Mouse (Mus musculus) MEL (cell line): ENCODE data around the gene Foxp3. TPM values are rescaled to one million over a fixed set of nuclear protein-coding genes. Genes with fewer than 3 reads are reported as not detected.

Source experiments
- DNase-seq: peaks from one replicate; pipeline ENCODE4 v3.0.0; 2011; ENCODE audit warnings: low read depth, low spot score
- H3K27ac ChIP-seq: 2 replicates; pipeline ENCODE4 v1.5.1; 2012; ENCODE audit warnings: low read depth, mild to moderate bottlenecking, control low read depth, low read length, moderate library complexity; ENCODE audit not compliant: control insufficient read depth
- H3K27me3 ChIP-seq, 2 experiments: fragments of 150-350 bp in 1 of 2; sonication (generic) in 1 of 2; 2 replicates each; pipeline ENCODE4 v1.6.1; 2012; ENCODE audit warnings: low read length in 2 of 2, mild to moderate bottlenecking in 2 of 2, improper control_type of control experiment in 1 of 2, moderate library complexity in 1 of 2; ENCODE audit not compliant: insufficient read depth in 2 of 2, control insufficient read depth in 1 of 2
- H3K36me3 ChIP-seq, 2 experiments: 2 replicates each; pipeline ENCODE4 v1.6.1; 2012 to 2014; ENCODE audit warnings: low read length in 2 of 2, improper control_type of control experiment in 1 of 2, inconsistent platforms in 1 of 2, mild to moderate bottlenecking in 1 of 2; ENCODE audit not compliant: insufficient read depth in 2 of 2, control insufficient read depth in 1 of 2
- H3K4me1 ChIP-seq, 2 experiments: fragments of 150-350 bp in 1 of 2; sonication (generic) in 1 of 2; 2 replicates each; pipeline ENCODE4 v1.6.1; 2012; ENCODE audit warnings: low read length in 2 of 2, improper control_type of control experiment in 1 of 2, mild to moderate bottlenecking in 1 of 2; ENCODE audit not compliant: insufficient read depth in 2 of 2, control insufficient read depth in 1 of 2
- H3K4me3 ChIP-seq, 2 experiments: fragments of 150-350 bp in 1 of 2; sonication (generic) in 1 of 2; 2 replicates each; pipeline ENCODE4 v1.5.1; 2012; ENCODE audit warnings: low read depth in 2 of 2, low read length in 2 of 2, mild to moderate bottlenecking in 2 of 2, moderate library complexity in 2 of 2, control low read depth in 1 of 2, improper control_type of control experiment in 1 of 2; ENCODE audit not compliant: control insufficient read depth in 1 of 2, insufficient read depth in 1 of 2
- H3K79me2 ChIP-seq: 2 replicates; pipeline ENCODE4 v1.6.1; 2012; ENCODE audit warnings: mild to moderate bottlenecking, low read length, moderate library complexity; ENCODE audit not compliant: control insufficient read depth, poor library complexity, insufficient read depth
- H3K9ac ChIP-seq: 2 replicates; pipeline ENCODE4 v1.6.1; 2012; ENCODE audit warnings: low read depth, mild to moderate bottlenecking, control low read depth, low read length, moderate library complexity; ENCODE audit not compliant: control insufficient read depth, poor library complexity, severe bottlenecking
- H3K9me3 ChIP-seq: fragments of 150-350 bp; sonication (generic); replicated peaks from 2 replicates; pipeline ENCODE4 v1.6.1; 2012; ENCODE audit warnings: mild to moderate bottlenecking, low read length, improper control_type of control experiment, moderate library complexity; ENCODE audit not compliant: insufficient read depth
- BHLHE40 ChIP-seq: IDR thresholded peaks from 2 replicates; pipeline ENCODE4 v1.6.1; 2012; ENCODE audit warnings: low read depth, mild to moderate bottlenecking, inconsistent platforms, low read length, improper control_type of control experiment, borderline replicate concordance
- CHD1 ChIP-seq: IDR thresholded peaks from 2 replicates; pipeline ENCODE4 v1.6.1; 2012; ENCODE audit warnings: low read depth, mild to moderate bottlenecking, inconsistent platforms, low read length, improper control_type of control experiment
- CTCF ChIP-seq, 3 experiments: IDR thresholded peaks in 2 of 3; conservative IDR thresholded peaks in 1 of 3; 2 replicates each; pipeline ENCODE4 v1.5.1; 2011 to 2012; ENCODE audit warnings: low read length in 3 of 3, low read depth in 2 of 3, mild to moderate bottlenecking in 2 of 3, improper control_type of control experiment in 1 of 3, inconsistent platforms in 1 of 3, mixed read lengths in 1 of 3, moderate library complexity in 1 of 3; ENCODE audit not compliant: control insufficient read depth in 1 of 3, insufficient read depth in 1 of 3, poor library complexity in 1 of 3, severe bottlenecking in 1 of 3
- E2F4 ChIP-seq: IDR thresholded peaks from 2 replicates; pipeline ENCODE4 v1.6.1; 2011; ENCODE audit warnings: low read depth, low read length, improper control_type of control experiment, borderline replicate concordance
- ELF1 ChIP-seq: IDR thresholded peaks from 2 replicates; pipeline ENCODE4 v1.6.1; 2014; ENCODE audit warnings: low read depth, mild to moderate bottlenecking, inconsistent platforms, low read length, improper control_type of control experiment, moderate library complexity
- GATA1 ChIP-seq: IDR thresholded peaks from 2 replicates; pipeline ENCODE4 v1.6.1; 2011; ENCODE audit warnings: low read depth, low read length, improper control_type of control experiment
- JUND ChIP-seq: IDR thresholded peaks from 2 replicates; pipeline ENCODE4 v1.6.1; 2011; ENCODE audit warnings: low read depth, mild to moderate bottlenecking, improper control_type of control experiment, low read length
- KAT2A ChIP-seq: conservative IDR thresholded peaks from 2 replicates; pipeline ENCODE4 v1.6.1; 2012; ENCODE audit warnings: low read depth, low read length, improper control_type of control experiment, inconsistent platforms
- MAFK ChIP-seq: IDR thresholded peaks from 2 replicates; pipeline ENCODE4 v1.6.1; 2011; ENCODE audit warnings: low read depth, mild to moderate bottlenecking, low read length, improper control_type of control experiment, borderline replicate concordance
- MAX ChIP-seq: IDR thresholded peaks from 2 replicates; pipeline ENCODE4 v1.6.1; 2011; ENCODE audit warnings: low read length, improper control_type of control experiment
- MAZ ChIP-seq: IDR thresholded peaks from 2 replicates; pipeline ENCODE4 v1.6.1; 2012; ENCODE audit warnings: low read depth, mild to moderate bottlenecking, inconsistent platforms, low read length, improper control_type of control experiment
- MXI1 ChIP-seq: IDR thresholded peaks from 2 replicates; pipeline ENCODE4 v1.6.1; 2011; ENCODE audit warnings: mild to moderate bottlenecking, low read depth, low read length, improper control_type of control experiment
- MYC ChIP-seq: IDR thresholded peaks from 2 replicates; pipeline ENCODE4 v1.6.1; 2011; ENCODE audit warnings: low read depth, mild to moderate bottlenecking, low read length, improper control_type of control experiment, moderate library complexity
- NELFE ChIP-seq: IDR thresholded peaks from 2 replicates; pipeline ENCODE4 v1.6.1; 2011; ENCODE audit warnings: low read depth, low read length, improper control_type of control experiment
- POLR2A ChIP-seq, 2 experiments: IDR thresholded peaks; 2 replicates each; pipeline ENCODE4 v1.6.1; 2011 to 2012; ENCODE audit warnings: low read length in 2 of 2, mild to moderate bottlenecking in 2 of 2, control low read depth in 1 of 2, improper control_type of control experiment in 1 of 2, low read depth in 1 of 2, moderate library complexity in 1 of 2; ENCODE audit not compliant: control insufficient read depth in 1 of 2, insufficient read depth in 1 of 2, poor library complexity in 1 of 2
- RAD21 ChIP-seq: IDR thresholded peaks from 2 replicates; pipeline ENCODE4 v1.6.1; 2011; ENCODE audit warnings: mild to moderate bottlenecking, low read depth, low read length, improper control_type of control experiment
- RCOR1 ChIP-seq: IDR thresholded peaks from 2 replicates; pipeline ENCODE4 v1.6.1; 2012; ENCODE audit warnings: low read depth, mild to moderate bottlenecking, inconsistent platforms, low read length, improper control_type of control experiment
- SIN3A ChIP-seq: IDR thresholded peaks from 2 replicates; pipeline ENCODE4 v1.6.1; 2012; ENCODE audit warnings: low read length, improper control_type of control experiment, inconsistent platforms
- TCF12 ChIP-seq: IDR thresholded peaks from 2 replicates; pipeline ENCODE4 v1.6.1; 2014; ENCODE audit warnings: low read depth, mild to moderate bottlenecking, inconsistent platforms, low read length, improper control_type of control experiment, moderate library complexity
- UBTF ChIP-seq: IDR thresholded peaks from 2 replicates; pipeline ENCODE4 v1.6.1; 2012; ENCODE audit warnings: low read depth, mild to moderate bottlenecking, inconsistent platforms, low read length, improper control_type of control experiment, moderate library complexity, borderline replicate concordance; ENCODE audit not compliant: insufficient read depth
- USF2 ChIP-seq, 2 experiments: IDR thresholded peaks; 2 replicates each; pipeline ENCODE4 v1.6.1; 2011 to 2012; ENCODE audit warnings: improper control_type of control experiment in 2 of 2, low read length in 2 of 2, borderline replicate concordance in 1 of 2, inconsistent platforms in 1 of 2, low read depth in 1 of 2, mild to moderate bottlenecking in 1 of 2; ENCODE audit not compliant: insufficient read depth in 1 of 2
- ZMIZ1 ChIP-seq: IDR thresholded peaks from 2 replicates; pipeline ENCODE4 v1.6.1; 2012; ENCODE audit warnings: low read depth, mild to moderate bottlenecking, inconsistent platforms, low read length, improper control_type of control experiment, moderate library complexity
- polyA plus RNA-seq, 2 experiments: library from polyadenylated mRNA; stranded (reverse) in 1 of 2; unstranded in 1 of 2; fragments of >175 nt in 1 of 2; fragments of >200 nt in 1 of 2; gene quantifications; 2 replicates each; pipeline versions ENCODE4 v1.2.1 to v1.2.4; 2012; ENCODE audit warnings: low replicate concordance in 2 of 2, low read depth in 1 of 2; ENCODE audit not compliant: insufficient read length in 2 of 2, insufficient read depth in 1 of 2, missing spikeins in 1 of 2
- total RNA-seq: library from RNA; depleted of rRNA; stranded (reverse); fragments of 300-350 nt; gene quantifications from 2 replicates; pipeline ENCODE4 v1.2.3, GENCODE M21; 2012

The Foxp3 gene
- total and polyA plus RNA-seq, 3 experiments = 0.31 to 0.42 TPM; not detected in 1

DNA sequence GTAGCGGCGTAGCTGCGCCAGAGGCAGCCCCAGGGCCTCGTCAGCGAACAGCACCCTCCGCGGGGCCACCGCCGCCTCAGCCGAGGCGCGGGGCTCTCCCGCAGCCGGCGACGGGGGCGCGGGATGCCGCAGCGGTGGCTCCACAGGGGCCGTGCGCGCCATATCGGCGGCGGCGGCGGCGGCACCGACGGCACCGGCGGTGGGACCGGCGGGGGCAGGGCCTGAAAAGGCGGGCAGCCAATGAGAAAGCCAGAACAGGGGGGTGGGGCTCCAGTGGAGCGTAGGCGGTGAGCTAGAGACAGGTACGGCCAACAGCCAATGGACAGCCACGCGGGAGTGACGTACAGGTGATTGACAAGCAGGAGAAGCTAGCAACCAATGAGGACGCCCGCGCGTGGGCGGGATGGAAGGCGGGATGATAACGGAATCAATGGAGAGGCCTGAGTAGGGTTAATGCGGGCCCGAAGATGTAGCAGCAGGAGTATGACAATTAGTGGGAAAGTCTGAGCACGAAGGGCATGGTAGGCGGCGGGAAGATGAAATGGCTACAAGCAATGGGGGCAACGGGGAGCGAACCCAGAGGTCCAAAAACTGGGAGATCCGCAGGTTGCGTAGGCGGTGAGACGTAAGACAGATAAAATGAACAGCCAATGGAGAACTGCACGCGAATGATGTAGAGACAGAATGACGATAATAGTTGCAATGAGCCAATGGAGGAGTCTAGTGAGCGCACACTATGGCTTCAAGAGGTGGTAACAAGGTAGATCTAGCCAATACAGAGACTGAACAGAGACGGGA lies 842 bp downstream of the Foxp3 start, which contains the start of gene Ppp1r3f (continued):
- no peak for TF ChIP-seq CTCF (IDR thresholded peaks at IDR 0.05 in 2 of 3, conservative IDR thresholded peaks at IDR 0.05 in 1 of 3; ENCODE audit: control insufficient read depth in 1 of 3, insufficient read depth in 1 of 3, low read depth in 2 of 3, low read length in 3 of 3, poor library complexity in 1 of 3, severe bottlenecking in 1 of 3)
- peak; percentile 93 for TF ChIP-seq GATA1
- no peak for TF ChIP-seq UBTF
- TF ChIP-seq CHD1 = no peak

- Histone ChIP-seq H3K79me2 (peaks cover 14% of the 10 kb centered on the region), H3K9ac (peak overlapping the region; percentile 67), H3K27me3 (no peaks in the 10 kb centered on the region), H3K4me3 (peak overlapping the region; percentile 50 to 56), H3K9me3 (no peaks in the 10 kb centered on the region), H3K4me1 (peaks cover 18 to 40% of the 10 kb centered on the region in 2 experiments), H3K27ac (peak overlapping the region; percentile 76), H3K36me3 (peaks cover 0 to 21% of the 10 kb centered on the region in 2 experiments; a peak in 2 of 4 replicates)
- TF ChIP-seq MAFK (no peak), JUND (no peak), ZMIZ1 (0 out of 2 replicates have a peak, but pooled peaks have one; percentile 26), MXI1 (peak; percentile 64), CTCF (IDR thresholded peaks at IDR 0.05 in 2 of 3, conservative IDR thresholded peaks at IDR 0.05 in 1 of 3; ENCODE audit: control insufficient read depth in 1 of 3, insufficient read depth in 1 of 3, low read depth in 2 of 3, low read length in 3 of 3, poor library complexity in 1 of 3, severe bottlenecking in 1 of 3) (no peak), POLR2A (IDR thresholded peaks at IDR 0.05; ENCODE audit: control insufficient read depth in 1 of 2, insufficient read depth in 1 of 2, low read depth in 1 of 2, low read length in 2 of 2, poor library complexity in 1 of 2) (peak in 1 of 2 experiments; percentile 62; a peak in 2 of 4 replicates), RCOR1 (0 out of 2 replicates have a peak, but pooled peaks have one; percentile 9), CHD1 (no peak), BHLHE40 (no peak), NELFE (peak; percentile 59), UBTF (no peak), ELF1 (no peak), SIN3A (0 out of 2 replicates have a peak, but pooled peaks have one; percentile 40), RAD21 (no peak), TCF12 (peak; percentile 9; the same call in 1 of the 2 replicates), USF2 (IDR thresholded peaks at IDR 0.05; ENCODE audit: borderline replicate concordance in 1 of 2, insufficient read depth in 1 of 2, low read depth in 1 of 2, low read length in 2 of 2) (no peak), KAT2A (no peak), MYC (peak; percentile 3; the same call in 1 of the 2 replicates), MAZ (peak; percentile 59; the same call in 1 of the 2 replicates), E2F4 (no peak), MAX (peak; percentile 30; the same call in 1 of the 2 replicates)
- DNase-seq = no peak
Observed at GRCm38 (mm10) chrX:7574885-7575231, 1.4 kb downstream of the Foxp3 start.
